Mouse (Mus musculus) hindbrain, embryonic 16.5 days (tissue): ENCODE data around the gene Scn3b. TPM values are rescaled to one million over a fixed set of nuclear protein-coding genes. Genes with fewer than 3 reads are reported as not detected.

Experiments
- ATAC-seq: fragments of 200-750 bp; cut with Nextera tagmentation; 2 replicates; pipeline ENCODE4 v1.8.0; 2017; ENCODE audit warnings: moderate TSS enrichment, moderate library complexity
- H3K27ac ChIP-seq: fragments of 300-500 bp; sonication (generic); 2 replicates; pipeline ENCODE4 v1.5.1; 2014; ENCODE audit warnings: low read depth, mild to moderate bottlenecking, control low read depth, low read length, moderate library complexity
- H3K27me3 ChIP-seq: fragments of 300-500 bp; sonication (generic); replicated peaks from 2 replicates; pipeline ENCODE4 v1.6.1; 2014; ENCODE audit warnings: low read length; ENCODE audit not compliant: control insufficient read depth, insufficient read depth
- H3K36me3 ChIP-seq: fragments of 300-500 bp; sonication (generic); 2 replicates; pipeline ENCODE4 v1.6.1; 2014; ENCODE audit warnings: mild to moderate bottlenecking, low read length, moderate library complexity, mixed read lengths; ENCODE audit not compliant: control insufficient read depth, insufficient read depth
- H3K4me1 ChIP-seq: fragments of 300-500 bp; sonication (generic); 2 replicates; pipeline ENCODE4 v1.6.1; 2014; ENCODE audit warnings: low read depth, low read length; ENCODE audit not compliant: control insufficient read depth, insufficient read depth
- H3K4me2 ChIP-seq: fragments of 300-500 bp; sonication (generic); 2 replicates; pipeline ENCODE4 v1.6.1; 2014; ENCODE audit warnings: mild to moderate bottlenecking, low read length, control low read depth, moderate library complexity
- H3K4me3 ChIP-seq: fragments of 300-500 bp; sonication (generic); 2 replicates; pipeline ENCODE4 v1.5.1; 2014; ENCODE audit warnings: mild to moderate bottlenecking, low read length, control low read depth, moderate library complexity
- H3K9ac ChIP-seq: fragments of 300-500 bp; sonication (generic); 2 replicates; pipeline ENCODE4 v1.6.1; 2014; ENCODE audit warnings: low read depth, mild to moderate bottlenecking, control low read depth, low read length, moderate library complexity
- H3K9me3 ChIP-seq: fragments of 300-500 bp; sonication (generic); 2 replicates; pipeline ENCODE4 v1.6.1; 2014; ENCODE audit warnings: mild to moderate bottlenecking, low read length, moderate library complexity; ENCODE audit not compliant: control insufficient read depth
- WGBS: fragments of 180-500 bp; shearing (Covaris S2); extraction: QIAGEN DNeasy Blood & Tissue Kit; methylation state at CpG from one replicate; pipeline ENCODE4 v1.1.7; 2014; 5-methylcytosine and 5-hydroxymethylcytosine counted together
- polyA plus RNA-seq: library from polyadenylated mRNA; unstranded; fragments of >200 nt; fragmentation: Nextera tagmentation; extraction: Ambion mirVana; gene quantifications from 2 replicates; pipeline ENCODE4 v1.2.1, GENCODE M21; 2015

Scn3b gene
- polyA plus RNA-seq, 1 experiment from 2014 or later, result 151 TPM

- WGBS, result 73% methylated on average over 3 of the region's 3 CpGs
- no peak for ATAC-seq
- H3K36me3 ChIP-seq, result no peaks in the 10 kb centered on the region
- H3K9me3 ChIP-seq, result peaks cover 2% of the 10 kb centered on the region; the same call in 1 of the 2 replicates
- no peak overlapping the region for H3K4me3 ChIP-seq
- H3K27me3 ChIP-seq, result no peaks in the 10 kb centered on the region
- no peak overlapping the region for H3K27ac ChIP-seq
- no peaks in the 10 kb centered on the region for H3K4me1 ChIP-seq
- H3K4me2 ChIP-seq, result no peak overlapping the region
- no peak overlapping the region for H3K9ac ChIP-seq
These were observed 16.6 kb upstream of the Scn3b start for GRCm38 (mm10) chr9:40252459-40252858.

- Histone ChIP-seq H3K4me3 (no peak overlapping the region), H3K27ac (no peak overlapping the region), H3K27me3 (no peaks in the 10 kb centered on the region), H3K4me1 (peaks cover 10% of the 10 kb centered on the region), H3K9me3 (no peaks in the 10 kb centered on the region), H3K4me2 (no peak overlapping the region), H3K9ac (no peak overlapping the region), H3K36me3 (no peaks in the 10 kb centered on the region)
- 70% methylated on average over 6 of the region's 6 CpGs for WGBS
- ATAC-seq, result no peak
These were observed 5.1 kb upstream of the Scn3b start for GRCm38 (mm10) chr9:40263874-40264273.

- Histone ChIP-seq H3K4me1 (peaks cover 25% of the 10 kb centered on the region), H3K27me3 (no peaks in the 10 kb centered on the region), H3K4me2 (peak overlapping the region; percentile 74), H3K4me3 (peak overlapping the region; percentile 69), H3K36me3 (no peaks in the 10 kb centered on the region), H3K9ac (peak overlapping the region; percentile 70), H3K9me3 (no peaks in the 10 kb centered on the region), H3K27ac (peak overlapping the region; percentile 82)
- 7% methylated on average over 21 of the region's 21 CpGs for WGBS
- ATAC-seq, result no peak
These were observed 823 bp upstream of the Scn3b start for GRCm38 (mm10) chr9:40268040-40268747.

- no peaks in the 10 kb centered on the region for H3K27me3 ChIP-seq
- WGBS, result 0% methylated on average over 4 of the region's 4 CpGs
- ATAC-seq, result no peak; the same call in 1 of the 2 replicates
These were observed 292 bp upstream of the Scn3b start for GRCm38 (mm10) chr9:40268748-40269102.

GRCm38 (mm10) chr9:40269880-40270279, 863 bp downstream of the Scn3b start:
- 14% methylated on average over 8 of the region's 8 CpGs for WGBS
- Histone ChIP-seq H3K27ac (peak overlapping the region; percentile 82), H3K4me2 (peak overlapping the region; percentile 74), H3K27me3 (no peaks in the 10 kb centered on the region), H3K9me3 (no peaks in the 10 kb centered on the region), H3K9ac (peak overlapping the region; percentile 70), H3K36me3 (no peaks in the 10 kb centered on the region), H3K4me1 (peaks cover 31% of the 10 kb centered on the region), H3K4me3 (peak overlapping the region; percentile 69)
- ATAC-seq, result no peak

More at GRCm38 (mm10) chr9:40268748-40269102, 292 bp upstream of the Scn3b start:
- H3K4me3 ChIP-seq, result peak overlapping the region; percentile 69
- peak overlapping the region; percentile 82 for H3K27ac ChIP-seq
- H3K9me3 ChIP-seq, result no peaks in the 10 kb centered on the region
- peak overlapping the region; percentile 70 for H3K9ac ChIP-seq
- no peaks in the 10 kb centered on the region for H3K36me3 ChIP-seq
- H3K4me2 ChIP-seq, result peak overlapping the region; percentile 74
- peaks cover 30% of the 10 kb centered on the region for H3K4me1 ChIP-seq

- H3K27me3 ChIP-seq, result no peaks in the 10 kb centered on the region
- no peaks in the 10 kb centered on the region for H3K9me3 ChIP-seq
- H3K27ac ChIP-seq, result no peak overlapping the region
- peak overlapping the region; percentile 69 for H3K4me3 ChIP-seq
- H3K4me2 ChIP-seq, result peak overlapping the region; percentile 74
- no peaks in the 10 kb centered on the region for H3K36me3 ChIP-seq
- WGBS, result 35% methylated on average over 3 of the region's 3 CpGs
- no peak for ATAC-seq
- H3K4me1 ChIP-seq, result peaks cover 31% of the 10 kb centered on the region
- peak overlapping the region; percentile 28; the same call in 1 of the 2 replicates for H3K9ac ChIP-seq
These were observed 2.1 kb downstream of the Scn3b start for GRCm38 (mm10) chr9:40271075-40271474.

- peak overlapping the region; percentile 14; the same call in 1 of the 2 replicates for H3K4me3 ChIP-seq
- peaks cover 29% of the 10 kb centered on the region for H3K4me1 ChIP-seq
- 0 out of 2 replicates have a peak overlapping the region, but pooled peaks have one; percentile 6 for H3K9ac ChIP-seq
- no peak for ATAC-seq
- H3K4me2 ChIP-seq, result peak overlapping the region; percentile 74
- no peak overlapping the region for H3K27ac ChIP-seq
- peaks cover 10% of the 10 kb centered on the region for H3K36me3 ChIP-seq
- H3K9me3 ChIP-seq, result no peaks in the 10 kb centered on the region
- H3K27me3 ChIP-seq, result no peaks in the 10 kb centered on the region
- WGBS, result 73% methylated on average over 7 of the region's 7 CpGs
These were observed 3.8 kb downstream of the Scn3b start for GRCm38 (mm10) chr9:40272822-40273221.

- ATAC-seq, result no peak
- Histone ChIP-seq H3K27ac (no peak overlapping the region), H3K36me3 (peaks cover 24% of the 10 kb centered on the region), H3K4me2 (no peak overlapping the region), H3K9ac (no peak overlapping the region), H3K9me3 (no peaks in the 10 kb centered on the region), H3K27me3 (no peaks in the 10 kb centered on the region), H3K4me3 (no peak overlapping the region), H3K4me1 (peaks cover 21% of the 10 kb centered on the region)
- WGBS, result 92% methylated on average over 5 of the region's 5 CpGs
These were observed 6.9 kb downstream of the Scn3b start for GRCm38 (mm10) chr9:40275904-40276303.

GRCm38 (mm10) chr9:40277671-40278070, 8.7 kb downstream of the Scn3b start:
- Histone ChIP-seq H3K4me3 (no peak overlapping the region), H3K4me1 (peaks cover 12% of the 10 kb centered on the region), H3K4me2 (no peak overlapping the region), H3K27me3 (no peaks in the 10 kb centered on the region), H3K27ac (no peak overlapping the region), H3K9ac (no peak overlapping the region), H3K9me3 (no peaks in the 10 kb centered on the region), H3K36me3 (peaks cover 30% of the 10 kb centered on the region)
- no peak for ATAC-seq
- WGBS, result 95% methylated on average over 3 of the region's 3 CpGs
